Mouse (Mus musculus) cerebellum, postnatal 36 days (tissue): ENCODE results near the gene Cfap58.
A peak's percentile ranks its signal among the peaks of the same experiment; 100 is the strongest.

ENCODE experiments used
- DNase-seq, 2 experiments: peaks; one replicate each; pipeline ENCODE4 v3.0.0; 2021 to 2022; ENCODE audit warnings: mixed read lengths in 2 of 2

The Cfap58 gene

DNA sequence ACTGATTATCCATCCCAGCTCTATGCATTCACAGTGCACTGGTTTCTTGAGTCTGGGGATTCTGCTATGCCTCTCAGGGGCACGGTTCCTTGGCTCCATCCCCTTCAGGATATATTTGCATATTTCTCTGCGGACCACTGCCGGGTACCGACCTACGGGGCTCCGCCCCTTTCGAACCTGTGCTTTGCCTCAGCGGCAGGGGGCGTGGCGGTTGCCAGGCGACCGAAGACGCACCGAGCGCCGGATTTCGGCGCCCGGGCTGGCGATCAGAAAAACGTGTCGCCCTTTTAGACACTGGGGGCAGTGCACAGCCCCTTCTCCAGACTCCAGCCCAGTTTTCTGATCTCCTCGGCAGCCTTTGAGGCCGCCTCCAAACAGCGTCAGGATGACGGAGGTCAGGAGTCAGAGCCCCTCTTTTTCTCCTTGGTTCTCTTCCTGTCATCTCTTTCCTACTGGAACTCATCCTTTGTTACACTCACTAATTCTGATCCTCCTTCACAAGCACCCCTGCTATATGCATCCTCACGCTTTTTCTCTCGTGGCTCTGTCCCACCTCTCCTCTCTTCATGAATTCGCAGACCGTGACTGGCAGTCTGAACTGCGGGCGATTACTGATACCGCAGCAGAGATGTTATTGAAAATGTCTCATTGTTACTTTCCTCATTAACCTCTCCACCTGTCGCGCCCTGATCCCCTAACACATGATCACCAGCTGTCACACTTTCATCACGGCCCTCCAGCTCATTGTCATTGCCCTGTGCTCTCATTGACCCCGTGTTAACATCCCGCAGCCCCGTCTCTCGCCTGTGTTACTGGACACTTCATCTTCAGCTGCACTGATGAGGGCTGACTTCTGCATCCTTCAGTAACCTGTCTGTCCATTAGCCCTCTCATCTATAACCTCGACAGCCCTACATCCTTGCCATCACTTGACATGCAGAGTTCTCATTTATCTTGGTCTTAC lies at the start of gene Cfap58:
Gene Cfap58 (plus strand): TSS at position 233 of the 964 bp plus-strand sequence.
- DNase-seq, result peak; percentile 26 to 37

DNA sequence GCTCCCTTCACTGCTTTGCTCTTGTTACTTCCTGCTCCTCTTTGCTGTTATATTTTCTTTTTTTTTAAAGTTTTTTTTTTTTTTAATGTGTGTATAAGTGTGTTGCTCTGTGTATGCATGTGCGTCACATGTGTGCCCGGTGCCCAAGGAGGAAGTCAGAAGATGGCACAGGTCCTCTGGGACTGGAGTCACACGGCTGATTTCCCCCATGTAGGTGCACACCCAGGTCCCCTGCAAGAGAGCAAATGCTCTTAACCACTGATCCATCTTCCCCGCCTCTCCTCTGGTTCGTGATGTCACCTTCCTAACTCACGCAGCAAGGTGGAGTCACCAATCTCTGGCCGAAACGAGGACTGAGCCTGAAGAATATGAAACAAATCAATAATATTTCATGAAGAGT lies 49.4 kb upstream of the Cfap58 start:
- no peak for DNase-seq

DNA sequence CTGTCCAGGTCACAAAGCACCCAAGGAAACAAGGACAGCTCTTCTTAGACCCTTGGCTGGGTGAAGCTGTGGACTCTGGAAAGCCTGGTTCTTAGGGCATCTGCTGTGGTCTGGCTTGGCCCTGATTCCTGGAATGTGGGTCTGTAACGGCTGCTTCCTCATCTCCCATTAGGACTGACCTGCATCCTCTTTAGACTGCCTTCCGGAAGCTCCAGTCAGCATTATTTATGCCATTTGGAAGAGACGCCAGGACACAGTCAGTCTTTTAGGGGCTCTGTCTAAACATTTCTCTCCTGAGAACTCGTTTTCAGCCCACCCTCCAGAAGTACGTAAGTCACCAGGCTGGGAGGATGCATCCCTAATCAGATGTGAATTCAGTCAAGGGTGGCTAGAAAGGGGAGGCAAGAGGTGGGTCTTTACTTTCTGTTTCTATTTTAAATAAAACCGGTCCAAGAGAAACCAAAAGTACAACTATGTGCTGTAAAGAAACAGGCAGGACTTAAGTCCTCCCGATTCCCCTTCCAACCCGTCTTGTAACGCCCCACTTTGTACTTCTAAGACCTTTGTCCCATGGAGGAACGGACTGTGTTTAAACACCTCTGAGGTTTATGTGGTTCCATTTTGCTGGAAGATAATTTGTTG lies 46.9 kb upstream of the Cfap58 start:
- no peak for DNase-seq

DNA sequence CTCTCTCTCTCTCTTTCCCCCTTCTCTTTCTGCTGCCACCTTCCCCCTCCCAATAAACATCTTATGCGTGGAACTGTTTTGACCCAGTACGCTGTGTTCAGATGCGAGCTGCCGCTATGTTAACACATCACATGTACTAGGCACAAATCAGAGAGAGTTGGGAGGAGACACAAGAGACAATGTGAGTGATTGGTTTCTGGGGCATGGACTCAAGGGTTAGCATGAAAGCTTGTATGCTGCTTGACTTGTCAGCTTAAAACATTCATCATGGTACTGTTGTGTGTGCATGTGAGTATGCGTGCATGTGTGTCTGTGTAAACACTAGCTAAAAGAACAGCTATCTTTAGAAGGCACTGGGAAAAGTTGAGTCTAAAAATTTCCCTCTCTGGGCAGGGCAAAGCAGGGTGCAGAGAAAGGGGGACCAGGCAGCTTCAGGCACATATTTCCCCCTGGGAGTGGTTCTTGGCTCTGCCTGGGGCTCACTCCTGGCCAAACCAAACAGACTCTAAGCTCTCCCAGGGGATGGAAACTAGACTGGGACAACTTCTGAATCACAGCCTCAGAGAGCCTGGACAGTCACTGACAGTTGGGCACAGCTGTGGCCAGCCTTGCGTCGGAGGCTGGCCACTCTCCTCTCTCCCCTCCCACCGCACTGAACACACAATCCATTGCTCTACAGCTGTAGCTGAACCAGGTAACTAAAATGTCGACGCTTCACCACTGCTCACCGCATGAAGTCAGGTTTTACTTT lies 45.7 kb upstream of the Cfap58 start:
- no peak for DNase-seq

DNA sequence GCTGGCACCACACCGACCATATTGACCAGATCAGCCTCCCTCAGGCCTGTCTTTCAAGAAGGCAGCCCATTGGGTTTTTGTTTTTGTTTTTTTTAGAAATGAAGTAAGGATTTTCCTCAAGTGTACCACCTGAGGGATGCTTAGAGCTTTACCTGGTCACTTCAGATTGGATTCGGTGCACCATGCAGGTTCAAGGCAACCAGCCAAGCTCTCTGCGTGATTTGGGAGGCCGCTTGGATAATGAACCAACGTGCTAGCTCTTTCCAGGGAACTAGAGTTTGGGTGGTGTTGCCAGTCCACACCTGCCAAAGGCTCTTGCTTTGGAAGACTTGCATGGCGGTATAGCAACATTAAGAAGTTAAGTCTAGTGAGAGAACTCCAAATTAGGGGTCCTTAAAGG lies 44.4 kb upstream of the Cfap58 start:
- peak; percentile 32 to 36 for DNase-seq

DNA sequence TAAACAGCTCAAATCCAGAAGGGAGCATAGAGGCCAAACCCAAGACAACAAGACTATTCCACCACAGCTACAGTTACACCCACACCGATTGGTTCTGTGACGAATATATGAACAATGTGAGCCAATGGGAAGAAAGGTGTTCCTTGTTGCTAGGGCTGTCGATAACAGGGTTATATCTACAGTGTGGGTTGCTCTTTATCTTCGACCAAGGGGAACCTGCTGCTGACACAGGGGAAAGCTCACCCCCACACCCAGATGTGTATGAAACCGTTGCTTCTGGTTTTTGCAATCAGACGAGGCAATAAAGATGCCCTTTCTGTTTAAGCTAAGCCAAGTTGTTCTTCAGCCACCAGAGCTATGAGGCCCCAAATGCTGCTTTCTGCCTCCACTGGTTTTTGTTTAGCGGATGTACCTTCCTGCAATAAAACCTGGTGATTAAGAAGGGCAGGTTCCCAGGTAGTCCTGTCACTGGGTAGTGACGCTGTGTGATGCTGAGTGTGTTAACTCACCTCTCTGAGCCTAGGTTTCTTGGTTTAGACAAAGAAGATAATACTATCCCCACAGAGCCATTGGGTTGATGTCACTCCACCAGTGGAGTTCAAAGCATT lies 38.9 kb upstream of the Cfap58 start:
- no peak for DNase-seq

DNA sequence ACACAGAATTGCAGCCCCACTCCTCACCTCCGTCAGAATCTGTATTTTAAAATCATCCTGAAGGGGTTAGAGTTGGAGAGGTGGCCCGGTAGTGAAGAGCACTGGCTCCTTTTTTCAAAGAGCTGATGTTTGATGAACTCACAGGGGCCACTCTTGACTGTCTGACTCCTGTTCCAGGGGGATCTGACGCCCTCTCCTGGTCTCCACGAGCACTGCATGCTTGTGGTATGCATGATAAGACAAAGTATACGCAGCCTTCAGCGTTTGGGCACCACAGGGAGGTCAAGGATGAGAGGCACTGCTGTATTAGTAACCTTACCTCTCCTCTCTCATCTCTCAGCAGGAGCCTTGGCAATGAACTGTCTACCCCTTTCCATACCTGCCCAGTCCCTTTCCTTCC lies 37.5 kb upstream of the Cfap58 start:
- DNase-seq, result no peak

DNA sequence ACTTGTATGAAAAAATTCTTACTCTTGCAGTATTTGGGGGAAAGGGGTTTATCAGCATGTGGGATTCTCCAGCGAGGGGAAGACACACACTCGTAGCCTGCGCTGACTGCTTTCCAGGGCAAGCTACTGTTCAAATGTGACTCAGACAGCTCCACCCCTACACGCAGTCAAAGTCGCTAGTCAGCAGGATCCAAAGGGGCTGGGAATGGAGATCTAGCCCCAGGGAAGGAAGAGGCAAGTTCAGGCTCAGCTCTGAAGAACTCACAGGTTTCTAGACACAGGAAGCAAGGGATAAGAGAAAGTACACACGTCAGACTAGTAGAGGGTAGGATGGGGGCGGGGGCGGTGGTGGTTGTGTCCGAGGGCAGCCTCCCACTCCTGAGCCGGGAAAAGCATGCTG lies 36.9 kb upstream of the Cfap58 start:
- DNase-seq, result no peak

DNA sequence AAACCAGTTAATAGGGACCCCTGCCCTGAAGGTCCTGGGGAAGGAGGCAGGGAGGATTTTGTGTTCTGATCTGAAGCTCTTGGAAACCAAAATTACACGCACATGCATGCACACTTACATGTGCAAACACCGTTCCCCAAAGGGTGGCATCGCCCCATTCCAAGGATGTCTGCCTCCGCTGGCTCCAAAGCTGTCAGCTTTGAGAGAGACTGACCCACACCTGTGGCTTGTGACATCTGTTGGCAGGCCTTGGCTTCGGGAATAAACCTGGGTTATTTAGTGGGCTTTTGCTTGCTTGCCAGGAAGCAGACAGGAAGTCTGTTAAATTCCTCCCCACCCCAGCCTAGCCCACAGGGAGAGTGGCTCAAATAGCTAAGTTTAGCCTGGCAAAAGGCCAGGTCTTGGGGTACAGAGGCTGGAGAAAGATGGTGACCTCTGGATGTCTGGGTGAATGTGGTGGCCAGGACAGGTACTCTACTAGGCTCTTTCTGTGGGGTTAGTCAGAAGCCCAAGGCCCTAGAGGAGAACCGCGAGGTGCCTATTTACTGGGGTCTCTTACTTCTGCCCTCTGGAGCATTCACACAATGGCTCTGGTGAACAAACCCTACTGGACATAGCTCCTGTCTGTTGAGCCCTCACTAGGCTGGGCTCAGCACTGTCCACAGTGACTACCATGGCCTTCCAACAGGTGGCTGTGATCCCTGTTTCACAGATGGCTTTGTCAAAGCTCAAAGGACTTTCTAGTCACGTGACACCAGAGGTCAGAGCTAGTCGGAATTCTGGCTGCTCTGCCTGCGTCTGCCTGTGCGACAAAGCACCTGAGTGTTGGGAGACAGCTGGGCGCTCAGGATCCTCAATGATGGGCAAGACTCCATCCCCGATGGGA lies 34.9 kb upstream of the Cfap58 start:
- DNase-seq, result no peak

DNA sequence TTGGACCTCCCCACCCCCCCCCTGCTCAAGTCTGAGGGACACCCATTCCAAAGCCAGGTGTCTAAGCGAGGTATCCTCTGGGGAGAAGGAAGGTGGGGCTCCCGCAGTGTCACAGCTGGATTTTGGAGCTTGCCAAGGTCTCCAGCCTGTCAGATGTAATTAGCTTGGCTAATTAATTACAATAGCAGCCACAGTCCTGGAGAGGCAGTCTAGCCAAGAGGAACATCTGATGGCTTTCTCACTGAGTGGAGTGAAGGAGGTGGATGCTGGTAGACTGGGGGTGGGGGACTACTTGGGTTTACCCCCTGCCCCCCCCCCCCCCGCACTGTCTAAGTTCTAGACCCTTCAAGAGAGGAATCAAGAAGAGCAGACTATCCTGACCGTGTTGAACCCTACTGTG lies 33.8 kb upstream of the Cfap58 start:
- DNase-seq, result no peak

DNA sequence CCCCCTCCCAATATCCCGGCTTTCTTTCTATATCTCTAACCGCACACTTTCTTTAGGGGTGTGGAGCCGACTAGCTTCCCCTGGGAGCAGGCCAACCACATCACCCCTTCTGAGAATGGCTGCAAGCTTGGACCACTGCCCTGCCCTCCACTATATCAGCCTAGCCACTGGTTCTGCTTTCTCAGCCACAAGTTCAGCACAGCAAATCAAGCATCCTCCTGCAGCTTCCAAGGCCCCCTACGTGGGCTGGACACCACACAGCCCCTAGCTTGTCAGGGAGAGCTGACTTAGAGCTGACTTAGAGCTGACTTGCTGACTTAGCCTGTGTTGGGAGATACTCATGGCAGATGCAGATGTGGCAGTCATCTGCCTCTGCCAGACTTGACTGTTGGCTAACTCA lies 32.4 kb upstream of the Cfap58 start:
- no peak for DNase-seq

DNA sequence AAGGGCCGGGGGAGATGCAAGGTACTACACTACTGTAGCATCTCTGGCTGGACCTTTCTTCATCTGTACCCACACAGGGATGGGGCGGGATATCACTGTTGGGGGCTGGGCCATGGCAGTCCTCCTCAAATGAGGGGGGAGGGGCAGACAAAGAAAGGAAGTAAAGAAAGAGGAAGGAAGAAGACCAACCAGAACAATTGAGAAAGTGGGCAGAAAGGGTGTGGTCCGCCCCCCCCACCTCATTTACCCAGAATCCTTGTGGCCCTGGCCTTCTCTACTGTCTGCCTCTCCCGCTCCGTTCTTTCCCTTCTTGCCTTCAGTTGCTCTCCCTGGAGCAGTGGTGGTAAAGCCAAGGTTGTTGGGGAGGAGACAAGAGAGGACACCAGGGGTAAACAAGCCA lies 31.9 kb upstream of the Cfap58 start:
- DNase-seq, result no peak

DNA sequence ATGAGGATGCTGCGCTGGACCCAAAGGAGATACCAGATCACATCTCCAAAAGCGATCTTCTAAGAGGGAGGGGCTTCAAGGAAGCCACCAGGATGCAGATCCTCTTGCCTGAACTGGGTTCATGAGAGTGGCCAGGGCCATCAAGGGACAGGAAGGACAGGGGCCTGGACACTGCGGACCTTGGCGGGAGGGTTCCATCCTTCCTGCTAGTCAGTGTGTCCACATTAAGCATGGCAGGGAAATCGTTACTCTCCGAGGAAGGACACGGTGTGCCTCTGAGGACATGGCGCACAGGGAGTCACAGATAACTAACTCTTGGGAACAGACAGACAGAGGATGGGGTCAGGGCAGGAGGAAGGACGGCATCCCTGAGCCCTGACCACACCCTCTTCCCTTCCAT lies 29.9 kb upstream of the Cfap58 start:
- DNase-seq, result no peak

DNA sequence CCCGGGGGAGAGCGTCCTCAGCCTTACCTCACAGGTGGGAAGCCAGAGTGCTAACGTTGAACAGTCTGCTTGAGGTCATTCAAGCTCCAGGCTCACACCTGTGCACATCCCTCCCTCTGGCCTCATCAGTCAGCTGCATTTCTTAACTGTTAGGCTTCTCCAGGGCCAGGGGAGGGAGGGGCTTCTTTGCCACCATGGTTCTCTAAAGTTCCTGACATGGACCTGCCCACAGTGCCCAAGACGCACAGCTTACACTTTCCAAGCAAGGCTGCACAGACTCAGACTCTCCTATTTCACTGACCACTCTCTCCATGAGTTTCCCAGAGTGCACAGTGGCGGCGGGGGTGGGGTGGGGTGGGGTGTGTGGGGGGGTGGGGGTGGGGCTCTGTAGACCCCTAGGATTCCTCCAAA lies 28.5 kb upstream of the Cfap58 start:
- no peak for DNase-seq

DNA sequence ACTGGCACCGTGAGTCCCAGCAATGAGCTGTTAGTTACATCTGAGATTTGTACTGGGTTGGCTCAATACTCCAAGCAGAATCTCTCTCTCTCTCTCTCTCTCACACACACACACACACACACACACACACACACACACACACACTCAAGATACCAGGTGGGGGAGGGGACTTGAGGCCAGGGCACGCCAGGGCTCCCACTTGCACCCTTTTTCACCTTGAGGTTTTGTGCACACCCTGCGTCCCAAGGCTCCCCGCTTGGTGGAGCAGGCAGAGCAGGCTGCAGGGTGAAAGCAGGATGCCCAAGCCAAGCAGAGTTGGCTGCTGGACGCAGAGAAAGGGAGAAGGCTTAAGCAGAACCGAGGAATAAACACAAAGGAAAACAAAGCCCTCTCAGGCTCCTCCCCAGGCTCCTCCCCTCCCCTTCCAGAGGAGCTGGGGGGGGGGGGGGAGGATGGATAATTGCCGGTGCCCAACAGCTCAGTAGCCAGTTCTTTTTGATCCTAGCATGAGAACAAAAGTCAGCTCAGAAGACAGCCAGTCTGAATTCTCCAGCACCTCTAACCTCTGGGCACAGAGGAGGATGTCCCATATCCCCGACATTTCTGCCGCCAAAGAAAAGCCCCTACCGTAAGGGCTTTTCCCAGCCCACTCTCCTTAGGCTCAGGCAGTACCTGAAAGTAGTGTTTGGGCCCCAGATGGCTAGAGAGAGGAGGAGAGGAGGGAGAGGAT lies 27.9 kb upstream of the Cfap58 start:
- no peak for DNase-seq

DNA sequence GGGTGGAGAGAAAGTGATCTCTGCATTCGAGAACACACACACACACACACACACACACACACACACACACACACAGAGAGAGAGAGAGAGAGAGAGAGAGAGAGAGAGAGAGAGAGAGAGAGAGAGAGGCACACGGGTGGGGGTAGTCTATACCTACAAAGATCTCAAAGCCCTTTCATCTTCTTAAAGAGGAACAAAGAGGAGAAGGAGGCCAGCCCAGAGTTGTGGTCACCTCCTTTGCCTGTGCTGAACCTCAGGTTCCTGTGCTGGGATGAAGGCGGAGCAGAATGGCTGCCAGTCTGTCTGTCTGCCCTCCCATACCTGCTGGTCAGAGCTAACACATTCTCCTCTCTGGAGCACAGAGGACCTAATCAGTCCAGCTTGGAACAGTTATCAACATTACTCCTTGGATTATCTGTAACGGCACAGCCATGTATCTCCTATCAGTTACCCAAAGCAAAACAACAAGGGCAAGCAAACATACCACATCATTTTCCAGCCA lies 27.3 kb upstream of the Cfap58 start:
- no peak for DNase-seq

DNA sequence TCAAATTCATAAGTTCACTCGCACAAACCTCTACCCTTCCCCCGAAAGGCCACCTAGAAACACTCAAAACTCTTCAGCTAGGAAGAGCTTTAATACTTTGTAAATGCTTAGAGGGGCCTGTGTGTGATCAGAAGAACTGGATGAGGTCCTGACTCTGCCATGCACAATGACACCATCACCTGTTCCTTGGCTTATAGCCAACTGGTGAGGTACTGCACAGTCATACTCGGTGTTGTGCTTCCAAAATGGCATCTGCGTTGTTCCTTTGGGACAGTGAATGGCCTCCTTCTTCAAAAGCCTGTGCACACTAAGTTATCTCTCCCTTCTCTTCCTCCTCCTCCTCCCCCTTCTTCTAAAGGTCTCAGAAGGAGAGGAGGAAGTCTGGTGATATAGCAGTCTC lies 26.7 kb upstream of the Cfap58 start:
- DNase-seq, result no peak

DNA sequence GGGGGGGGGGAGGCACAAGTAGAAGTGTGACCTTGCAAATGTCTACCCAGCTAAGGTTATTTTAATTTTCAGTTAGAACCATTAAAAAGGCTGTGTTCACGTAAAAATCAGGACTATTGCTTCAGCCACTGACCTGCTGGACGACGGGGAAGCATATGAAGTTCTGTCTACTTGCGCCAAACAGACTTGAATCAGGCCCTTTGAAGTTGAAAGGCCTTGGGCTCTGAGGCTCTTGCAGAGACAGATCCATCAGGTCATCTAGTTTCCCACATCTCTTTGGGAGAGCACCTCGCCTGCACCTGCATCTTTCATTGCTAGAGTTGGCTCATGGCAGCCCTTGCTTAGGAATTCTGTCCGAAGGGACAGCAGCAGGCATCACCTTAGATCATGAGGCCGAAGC lies 24.1 kb upstream of the Cfap58 start:
- no peak for DNase-seq

DNA sequence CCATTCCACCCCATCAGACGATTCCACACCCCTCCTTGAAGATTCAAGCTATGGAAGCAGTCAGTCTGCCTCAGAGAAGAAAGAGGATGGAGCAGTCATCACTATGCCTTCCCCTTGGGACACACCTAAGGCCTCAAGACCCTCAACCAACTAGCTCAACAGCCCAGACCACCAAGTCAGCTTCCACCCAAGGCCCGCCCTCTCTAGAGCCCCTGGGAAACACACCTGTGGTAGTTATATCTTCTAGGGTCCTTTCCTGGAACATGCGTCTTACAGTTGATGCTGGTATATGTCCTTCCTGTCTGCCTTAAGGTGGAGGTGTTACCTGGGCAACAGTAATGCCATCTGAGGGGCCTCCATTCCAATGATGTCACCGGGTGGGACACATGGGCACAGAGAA lies 23.3 kb upstream of the Cfap58 start:
- no peak for DNase-seq

DNA sequence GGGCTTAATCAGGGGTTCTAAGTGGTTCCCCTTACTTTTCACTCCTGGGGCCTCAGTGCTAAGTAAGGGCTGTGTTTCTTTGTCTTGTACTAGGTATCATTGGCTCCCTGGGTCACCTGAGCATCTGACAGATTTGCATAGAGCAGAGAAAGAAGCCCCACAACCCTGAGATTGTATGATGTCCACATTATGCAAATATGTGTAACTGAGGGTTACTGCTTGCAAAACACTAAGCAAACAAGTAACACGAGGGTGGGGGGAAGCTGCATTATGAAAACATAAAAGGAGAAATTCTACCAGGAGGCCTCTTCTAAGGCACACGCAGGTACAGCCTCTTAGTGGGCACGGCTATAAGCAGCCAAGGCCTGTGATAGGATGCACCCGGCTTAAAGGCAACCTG lies 22.2 kb upstream of the Cfap58 start:
- DNase-seq, result no peak

DNA sequence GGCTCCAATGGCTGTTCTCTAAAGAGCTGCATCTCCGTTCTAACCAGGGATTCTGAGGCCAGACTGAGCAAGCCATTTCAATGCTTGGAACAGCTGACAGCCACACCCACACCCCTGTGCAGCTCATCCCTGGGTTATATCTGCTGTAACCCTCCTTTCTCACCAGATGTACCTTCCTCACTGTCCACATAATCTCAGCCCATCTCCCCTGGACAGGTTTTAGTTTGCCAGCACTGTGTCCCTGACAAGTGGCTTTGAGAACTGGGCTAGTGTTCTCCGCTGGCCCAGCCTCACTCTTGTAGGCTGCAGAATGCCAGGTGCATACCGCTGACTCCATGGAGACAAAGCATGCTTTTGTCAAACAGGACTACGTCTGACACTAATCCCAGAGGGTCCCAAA lies 20.1 kb upstream of the Cfap58 start:
- DNase-seq, result no peak
